Mouse (Mus musculus): ENCODE results near the gene Dll4. TPM values are rescaled to one million over a fixed set of nuclear protein-coding genes. Genes with fewer than 3 reads are reported as not detected.

Gene Dll4
- polyA plus RNA-seq, 1 experiment from 2014 or later = 3.5 TPM

GRCm38 (mm10) chr2:119328546-119328945 lies 3.0 kb downstream of the Dll4 start:
- ATAC-seq (ENCODE audit: low FRiP score) = no peak
- H3K4me3 ChIP-seq (replicated peaks) = no peak overlapping the region
- no peak overlapping the region for H3K27ac ChIP-seq
- H3K4me2 ChIP-seq = 0 out of 2 replicates have a peak overlapping the region, but pooled peaks have one; percentile 8
- H3K9me3 ChIP-seq = no peaks in the 10 kb centered on the region
- peaks cover 51% of the 10 kb centered on the region for H3K4me1 ChIP-seq
- H3K27me3 ChIP-seq = peaks cover 96% of the 10 kb centered on the region
- WGBS = 44% methylated on average over 5 of the region's 5 CpGs
- H3K36me3 ChIP-seq (replicated peaks) = no peaks in the 10 kb centered on the region
- no peak overlapping the region for H3K9ac ChIP-seq

- 0 out of 2 replicates have a peak overlapping the region, but pooled peaks have one; percentile 7 for H3K9ac ChIP-seq
- WGBS = 59% methylated on average over 3 of the region's 3 CpGs
- H3K4me2 ChIP-seq = no peak overlapping the region
- ATAC-seq (ENCODE audit: low FRiP score) = no peak; the same call in 1 of the 2 replicates
- H3K4me3 ChIP-seq (replicated peaks) = no peak overlapping the region
- H3K4me1 ChIP-seq = peaks cover 44% of the 10 kb centered on the region
- peaks cover 96% of the 10 kb centered on the region for H3K27me3 ChIP-seq
- no peak overlapping the region for H3K27ac ChIP-seq
- no peaks in the 10 kb centered on the region for H3K9me3 ChIP-seq
- H3K36me3 ChIP-seq (replicated peaks) = no peaks in the 10 kb centered on the region
Observed at GRCm38 (mm10) chr2:119329123-119329817, 3.7 kb downstream of the Dll4 start.

- no peak overlapping the region for H3K4me3 ChIP-seq (replicated peaks)
- 93% methylated on average over 8 of the region's 8 CpGs for WGBS
- no peak overlapping the region for H3K27ac ChIP-seq
- H3K9ac ChIP-seq = no peak overlapping the region
- peaks cover 29% of the 10 kb centered on the region for H3K4me1 ChIP-seq
- peaks cover 93% of the 10 kb centered on the region for H3K27me3 ChIP-seq
- no peaks in the 10 kb centered on the region for H3K9me3 ChIP-seq
- ATAC-seq (ENCODE audit: low FRiP score) = no peak
- H3K36me3 ChIP-seq (replicated peaks) = no peaks in the 10 kb centered on the region
- H3K4me2 ChIP-seq = no peak overlapping the region
Observed at GRCm38 (mm10) chr2:119330795-119331194, 5.2 kb downstream of the Dll4 start.

- Histone ChIP-seq H3K4me2 (no peak overlapping the region; the same call in 1 of the 2 replicates), H3K27ac (no peak overlapping the region), H3K4me1 (peaks cover 14% of the 10 kb centered on the region), H3K27me3 (peaks cover 91% of the 10 kb centered on the region), H3K9me3 (no peaks in the 10 kb centered on the region), H3K4me3 (replicated peaks) (no peak overlapping the region), H3K9ac (no peak overlapping the region), H3K36me3 (replicated peaks) (no peaks in the 10 kb centered on the region)
- WGBS = 83% methylated on average over 24 of the region's 24 CpGs
- ATAC-seq (ENCODE audit: low FRiP score) = no peak
Observed at GRCm38 (mm10) chr2:119332177-119332661, 6.6 kb downstream of the Dll4 start.

- Histone ChIP-seq H3K4me3 (replicated peaks) (no peak overlapping the region), H3K4me2 (no peak overlapping the region), H3K4me1 (peaks cover 14% of the 10 kb centered on the region), H3K9ac (no peak overlapping the region), H3K27me3 (peaks cover 72% of the 10 kb centered on the region), H3K9me3 (no peaks in the 10 kb centered on the region), H3K36me3 (replicated peaks) (no peaks in the 10 kb centered on the region), H3K27ac (no peak overlapping the region)
- ATAC-seq (ENCODE audit: low FRiP score) = no peak
- 69% methylated on average over 1 of the region's 1 CpGs for WGBS
Observed at GRCm38 (mm10) chr2:119334135-119334534, 8.6 kb downstream of the Dll4 start.

GRCm38 (mm10) chr2:119334964-119335525 lies 9.5 kb downstream of the Dll4 start:
- no peak for ATAC-seq (ENCODE audit: low FRiP score)
- 77% methylated on average over 7 of the region's 7 CpGs for WGBS
- H3K4me1 ChIP-seq = peaks cover 9% of the 10 kb centered on the region
- H3K4me2 ChIP-seq = no peak overlapping the region
- H3K4me3 ChIP-seq (replicated peaks) = no peak overlapping the region
- no peak overlapping the region for H3K9ac ChIP-seq
- peaks cover 63% of the 10 kb centered on the region for H3K27me3 ChIP-seq
- no peaks in the 10 kb centered on the region for H3K36me3 ChIP-seq (replicated peaks)
- H3K9me3 ChIP-seq = no peaks in the 10 kb centered on the region
- H3K27ac ChIP-seq = no peak overlapping the region

GRCm38 (mm10) chr2:119335535-119335934 lies 10.0 kb downstream of the Dll4 start:
- Histone ChIP-seq H3K4me2 (no peak overlapping the region), H3K9me3 (no peaks in the 10 kb centered on the region), H3K36me3 (replicated peaks) (no peaks in the 10 kb centered on the region), H3K27me3 (peaks cover 58% of the 10 kb centered on the region), H3K4me3 (replicated peaks) (no peak overlapping the region), H3K9ac (no peak overlapping the region), H3K4me1 (peaks cover 9% of the 10 kb centered on the region), H3K27ac (no peak overlapping the region)
- WGBS = 81% methylated on average over 1 of the region's 1 CpGs
- ATAC-seq (ENCODE audit: low FRiP score) = no peak

GRCm38 (mm10) chr2:119336002-119336401 lies 10.4 kb downstream of the Dll4 start:
- H3K27me3 ChIP-seq = peaks cover 53% of the 10 kb centered on the region
- no peaks in the 10 kb centered on the region for H3K9me3 ChIP-seq
- WGBS = 74% methylated on average over 2 of the region's 2 CpGs
- no peak overlapping the region for H3K4me3 ChIP-seq (replicated peaks)
- no peaks in the 10 kb centered on the region for H3K36me3 ChIP-seq (replicated peaks)
- H3K4me2 ChIP-seq = no peak overlapping the region
- H3K4me1 ChIP-seq = peaks cover 9% of the 10 kb centered on the region
- ATAC-seq (ENCODE audit: low FRiP score) = no peak
- H3K9ac ChIP-seq = no peak overlapping the region
- H3K27ac ChIP-seq = no peak overlapping the region

GRCm38 (mm10) chr2:119336470-119336869 lies 10.9 kb downstream of the Dll4 start:
- Histone ChIP-seq H3K9ac (no peak overlapping the region), H3K4me1 (peaks cover 9% of the 10 kb centered on the region), H3K27me3 (peaks cover 48% of the 10 kb centered on the region), H3K36me3 (replicated peaks) (no peaks in the 10 kb centered on the region), H3K4me3 (replicated peaks) (no peak overlapping the region), H3K27ac (no peak overlapping the region), H3K4me2 (no peak overlapping the region), H3K9me3 (no peaks in the 10 kb centered on the region)
- 78% methylated on average over 10 of the region's 10 CpGs for WGBS
- ATAC-seq (ENCODE audit: low FRiP score) = no peak

- Histone ChIP-seq H3K4me3 (replicated peaks) (peak overlapping the region; percentile 52), H3K27me3 (peaks cover 37% of the 10 kb centered on the region), H3K4me1 (peaks cover 9% of the 10 kb centered on the region), H3K4me2 (peak overlapping the region; percentile 84), H3K9ac (peak overlapping the region; percentile 64), H3K36me3 (replicated peaks) (no peaks in the 10 kb centered on the region), H3K27ac (peak overlapping the region; percentile 33), H3K9me3 (no peaks in the 10 kb centered on the region)
- 8% methylated on average over 60 of the region's 60 CpGs for WGBS
- peak; percentile 87 for ATAC-seq (ENCODE audit: low FRiP score)
Observed at GRCm38 (mm10) chr2:119337425-119338265, 12.1 kb downstream of the Dll4 start.

- Histone ChIP-seq H3K27ac (no peak overlapping the region), H3K4me3 (replicated peaks) (no peak overlapping the region), H3K36me3 (replicated peaks) (no peaks in the 10 kb centered on the region), H3K27me3 (peaks cover 18% of the 10 kb centered on the region), H3K4me2 (no peak overlapping the region), H3K9ac (no peak overlapping the region), H3K9me3 (no peaks in the 10 kb centered on the region), H3K4me1 (no peaks in the 10 kb centered on the region)
- ATAC-seq (ENCODE audit: low FRiP score) = no peak
- WGBS = 57% methylated on average over 6 of the region's 6 CpGs
Observed at GRCm38 (mm10) chr2:119344537-119345138, 19.1 kb downstream of the Dll4 start.
